Mouse (Mus musculus): Measurements from ENCODE around the gene Lipc. TPM values are rescaled to one million over a fixed set of nuclear protein-coding genes. Genes with fewer than 3 reads are reported as not detected.

Gene Lipc
- polyA plus RNA-seq, 1 experiment from 2014 or later = 15.0 TPM

DNA sequence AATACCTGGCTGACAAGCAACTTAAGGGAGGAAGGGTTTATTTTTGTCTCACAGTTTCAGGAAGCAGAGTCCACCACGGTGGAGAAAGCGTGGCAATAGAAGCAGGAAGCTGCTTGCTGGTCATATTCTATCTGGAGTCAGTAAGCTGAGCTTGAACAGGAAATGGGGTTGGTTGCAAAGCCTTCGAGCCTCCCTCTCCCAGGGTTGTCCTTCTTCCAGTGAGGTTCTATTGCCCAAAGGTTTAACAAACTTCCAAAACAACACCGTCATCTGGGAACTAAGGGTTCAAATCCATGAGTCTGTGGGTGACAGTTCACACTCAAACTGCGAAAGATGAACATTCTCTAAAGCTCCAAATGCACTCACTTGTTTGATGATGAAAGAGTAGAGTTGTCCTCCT lies 27.1 kb upstream of the Lipc start:
- H3K9me3 ChIP-seq (ENCODE audit: control insufficient read depth, low read length) = peaks cover 3% of the 10 kb centered on the region; the same call in 1 of the 2 replicates
- H3K4me2 ChIP-seq = no peak overlapping the region
- peaks cover 12% of the 10 kb centered on the region for H3K4me1 ChIP-seq (replicated peaks; ENCODE audit: control insufficient read depth, insufficient read depth, low read length)
- H3K4me3 ChIP-seq (ENCODE audit: low read depth, low read length) = no peak overlapping the region
- H3K27me3 ChIP-seq (replicated peaks; ENCODE audit: control insufficient read depth, insufficient read depth, low read length) = no peaks in the 10 kb centered on the region
- ATAC-seq (replicated peaks; ENCODE audit: low FRiP score) (no peak), DNase-seq (ENCODE audit: low spot score) (no peak)
- H3K27ac ChIP-seq (ENCODE audit: low read depth, low read length) = no peak overlapping the region
- H3K36me3 ChIP-seq (ENCODE audit: control insufficient read depth, insufficient read depth, low read length) = no peaks in the 10 kb centered on the region
- H3K9ac ChIP-seq (ENCODE audit: low read depth, low read length) = no peak overlapping the region
- WGBS = 65% methylated on average over 5 of the region's 5 CpGs

DNA sequence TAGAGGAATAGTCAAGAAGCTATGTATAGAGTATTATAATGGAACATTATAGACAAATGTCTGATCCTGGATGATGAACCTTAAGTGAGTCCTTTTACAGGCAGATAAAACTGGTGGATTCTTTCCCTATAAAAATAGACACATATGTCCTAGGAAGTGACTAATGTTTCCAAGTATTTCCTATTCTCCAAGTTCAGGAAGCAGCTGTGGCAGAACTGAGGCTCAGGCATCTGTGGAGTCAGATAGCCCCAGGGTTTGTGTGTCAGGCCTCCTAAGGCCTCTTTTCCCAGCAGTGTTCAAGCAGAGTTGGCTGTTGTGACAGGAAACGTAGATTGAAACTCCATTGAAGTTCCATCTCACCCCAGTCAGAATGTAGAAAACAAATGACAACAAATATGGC lies 25.4 kb upstream of the Lipc start:
- H3K4me2 ChIP-seq = no peak overlapping the region
- H3K36me3 ChIP-seq (ENCODE audit: control insufficient read depth, insufficient read depth, low read length) = no peaks in the 10 kb centered on the region
- DNase-seq (ENCODE audit: low spot score) (no peak), ATAC-seq (replicated peaks; ENCODE audit: low FRiP score) (no peak)
- H3K9ac ChIP-seq (ENCODE audit: low read depth, low read length) = no peak overlapping the region
- 54% methylated on average over 1 of the region's 1 CpGs for WGBS
- H3K9me3 ChIP-seq (ENCODE audit: control insufficient read depth, low read length) = peaks cover 3% of the 10 kb centered on the region; the same call in 1 of the 2 replicates
- no peak overlapping the region for H3K4me3 ChIP-seq (ENCODE audit: low read depth, low read length)
- H3K4me1 ChIP-seq (replicated peaks; ENCODE audit: control insufficient read depth, insufficient read depth, low read length) = peaks cover 12% of the 10 kb centered on the region
- no peaks in the 10 kb centered on the region for H3K27me3 ChIP-seq (replicated peaks; ENCODE audit: control insufficient read depth, insufficient read depth, low read length)
- H3K27ac ChIP-seq (ENCODE audit: low read depth, low read length) = no peak overlapping the region

DNA sequence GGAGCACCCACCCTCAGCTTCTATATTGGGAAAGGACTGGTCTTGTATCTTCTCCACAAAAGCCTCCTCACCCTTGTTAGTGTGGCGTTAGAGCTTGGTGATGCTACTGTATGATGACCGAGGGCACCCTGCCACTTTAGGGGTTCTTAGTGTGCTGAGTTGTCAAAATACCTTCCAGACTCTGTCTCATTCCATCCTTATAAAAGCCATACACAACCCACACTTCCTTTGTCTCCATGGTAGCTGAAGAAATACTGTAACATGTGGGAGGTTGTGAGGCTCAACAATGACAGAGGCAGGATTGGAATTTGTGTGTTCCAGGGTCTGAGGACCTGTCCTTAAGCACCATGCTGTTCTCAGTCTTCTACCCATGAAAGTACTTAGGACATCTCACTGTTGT lies 23.9 kb upstream of the Lipc start:
- no peak for ATAC-seq (replicated peaks; ENCODE audit: low FRiP score)
- no peak for DNase-seq (ENCODE audit: low spot score)
- Histone ChIP-seq H3K4me2 (no peak overlapping the region), H3K27ac (ENCODE audit: low read depth, low read length) (no peak overlapping the region), H3K27me3 (replicated peaks; ENCODE audit: control insufficient read depth, insufficient read depth, low read length) (no peaks in the 10 kb centered on the region), H3K4me3 (ENCODE audit: low read depth, low read length) (no peak overlapping the region), H3K36me3 (ENCODE audit: control insufficient read depth, insufficient read depth, low read length) (no peaks in the 10 kb centered on the region), H3K9ac (ENCODE audit: low read depth, low read length) (no peak overlapping the region), H3K9me3 (ENCODE audit: control insufficient read depth, low read length) (peaks cover 3% of the 10 kb centered on the region; the same call in 1 of the 2 replicates), H3K4me1 (replicated peaks; ENCODE audit: control insufficient read depth, insufficient read depth, low read length) (no peaks in the 10 kb centered on the region)
- 83% methylated on average over 2 of the region's 2 CpGs for WGBS

DNA sequence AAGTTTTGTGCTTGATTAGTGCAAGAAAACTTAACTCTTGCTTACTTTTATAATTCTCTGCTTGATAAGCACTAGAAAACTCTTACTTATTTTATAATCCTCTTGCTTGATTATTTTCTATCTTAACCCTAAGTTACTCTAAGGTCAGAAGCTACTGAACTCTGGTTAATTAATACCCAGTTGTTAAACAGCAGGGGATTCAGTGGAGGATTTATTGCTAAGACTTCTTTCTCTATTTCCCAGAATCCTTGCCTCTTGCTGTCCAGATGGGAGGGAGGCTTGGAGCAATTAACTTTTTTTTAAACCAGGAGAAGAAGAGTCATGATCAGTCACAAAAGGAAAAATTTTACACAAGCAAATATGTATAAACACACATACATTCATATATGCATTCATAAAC lies 21.3 kb upstream of the Lipc start:
- DNase-seq (ENCODE audit: low spot score) = no peak
- H3K36me3 ChIP-seq (ENCODE audit: control insufficient read depth, insufficient read depth, low read length) = no peaks in the 10 kb centered on the region
- ATAC-seq (replicated peaks; ENCODE audit: low FRiP score) = no peak
- no peak overlapping the region for H3K9ac ChIP-seq (ENCODE audit: low read depth, low read length)
- no peaks in the 10 kb centered on the region for H3K9me3 ChIP-seq (ENCODE audit: control insufficient read depth, low read length)
- no peak overlapping the region for H3K27ac ChIP-seq (ENCODE audit: low read depth, low read length)
- H3K4me2 ChIP-seq = no peak overlapping the region
- no peaks in the 10 kb centered on the region for H3K4me1 ChIP-seq (replicated peaks; ENCODE audit: control insufficient read depth, insufficient read depth, low read length)
- no peak overlapping the region for H3K4me3 ChIP-seq (ENCODE audit: low read depth, low read length)
- H3K27me3 ChIP-seq (replicated peaks; ENCODE audit: control insufficient read depth, insufficient read depth, low read length) = no peaks in the 10 kb centered on the region

DNA sequence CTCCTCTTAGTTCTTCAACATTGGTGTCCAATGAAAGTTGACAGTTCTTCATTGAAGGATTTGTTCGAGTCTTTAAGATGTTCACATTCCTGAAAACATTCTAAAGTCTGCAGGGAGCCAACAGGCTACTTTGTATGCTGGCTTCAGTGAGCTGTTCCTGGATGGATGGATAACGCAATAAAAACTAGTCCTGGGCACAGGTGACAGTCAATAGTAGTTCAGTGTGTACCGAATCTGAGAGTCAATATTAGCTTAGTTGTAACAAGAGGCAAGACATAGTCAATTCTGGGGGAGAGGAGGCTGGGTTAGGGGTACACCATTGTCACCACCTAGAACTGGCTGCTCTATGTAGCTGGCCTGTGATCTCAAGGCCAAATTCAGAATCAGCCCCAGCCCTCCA lies 17.2 kb upstream of the Lipc start:
- no peak overlapping the region for H3K4me2 ChIP-seq
- ATAC-seq (replicated peaks; ENCODE audit: low FRiP score) (no peak), DNase-seq (ENCODE audit: low spot score) (no peak)
- no peaks in the 10 kb centered on the region for H3K27me3 ChIP-seq (replicated peaks; ENCODE audit: control insufficient read depth, insufficient read depth, low read length)
- no peak overlapping the region for H3K9ac ChIP-seq (ENCODE audit: low read depth, low read length)
- no peaks in the 10 kb centered on the region for H3K36me3 ChIP-seq (ENCODE audit: control insufficient read depth, insufficient read depth, low read length)
- H3K4me1 ChIP-seq (replicated peaks; ENCODE audit: control insufficient read depth, insufficient read depth, low read length) = no peaks in the 10 kb centered on the region
- H3K27ac ChIP-seq (ENCODE audit: low read depth, low read length) = no peak overlapping the region
- H3K9me3 ChIP-seq (ENCODE audit: control insufficient read depth, low read length) = no peaks in the 10 kb centered on the region
- no peak overlapping the region for H3K4me3 ChIP-seq (ENCODE audit: low read depth, low read length)
- 57% methylated on average over 3 of the region's 3 CpGs for WGBS

DNA sequence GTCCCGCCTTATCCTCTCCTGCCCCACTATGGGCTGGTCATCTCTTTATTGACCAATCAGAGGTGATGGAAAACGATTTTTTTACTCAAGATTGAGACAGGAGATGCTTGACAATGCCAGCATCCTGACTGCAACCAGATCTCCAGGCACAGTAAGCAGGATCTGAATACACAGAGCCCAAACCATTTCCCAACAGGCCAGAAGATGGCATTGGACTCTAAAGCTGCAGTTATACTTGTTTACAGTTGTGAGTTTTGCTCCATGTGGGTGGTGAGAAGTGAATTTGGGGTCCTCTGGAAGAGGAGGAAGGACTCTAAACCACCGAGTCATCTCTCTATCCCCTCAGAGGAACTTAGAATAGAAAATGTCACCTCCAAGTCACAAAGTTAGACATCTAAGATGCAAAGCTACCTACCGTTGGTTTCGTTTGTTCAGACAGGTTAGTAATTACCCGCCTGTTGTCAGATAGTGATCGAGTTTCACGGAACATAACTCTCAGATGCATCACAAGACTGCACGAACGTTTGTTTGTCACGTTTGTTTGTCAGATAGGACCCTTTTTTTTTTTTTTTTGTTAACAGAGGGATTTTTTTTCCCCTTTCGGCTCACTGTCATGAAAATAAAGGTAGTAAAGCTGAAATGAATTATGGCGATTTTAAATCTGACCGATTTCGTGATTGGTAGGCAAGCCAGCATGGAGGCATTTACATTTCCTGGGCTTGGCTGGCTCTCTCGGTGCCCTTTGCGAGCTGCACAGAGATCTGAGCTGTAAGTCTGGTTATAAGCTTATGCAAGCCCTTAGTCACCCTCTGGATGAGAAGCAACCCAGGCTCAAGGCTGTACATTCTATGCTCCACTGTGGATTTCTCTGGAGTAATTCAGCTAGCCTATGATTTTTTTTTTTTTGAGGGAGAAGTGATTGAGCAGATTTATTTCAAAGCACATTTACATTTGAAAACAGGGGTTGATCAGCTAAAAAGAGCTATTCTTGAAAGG lies 14.3 kb upstream of the Lipc start:
- H3K27ac ChIP-seq (ENCODE audit: low read depth, low read length) = no peak overlapping the region
- WGBS = 70% methylated on average over 17 of the region's 17 CpGs
- no peak overlapping the region for H3K9ac ChIP-seq (ENCODE audit: low read depth, low read length)
- no peak overlapping the region for H3K4me2 ChIP-seq
- no peaks in the 10 kb centered on the region for H3K27me3 ChIP-seq (replicated peaks; ENCODE audit: control insufficient read depth, insufficient read depth, low read length)
- ATAC-seq (replicated peaks; ENCODE audit: low FRiP score) = no peak
- H3K36me3 ChIP-seq (ENCODE audit: control insufficient read depth, insufficient read depth, low read length) = no peaks in the 10 kb centered on the region
- no peak for DNase-seq (ENCODE audit: low spot score)
- no peaks in the 10 kb centered on the region for H3K9me3 ChIP-seq (ENCODE audit: control insufficient read depth, low read length)
- H3K4me3 ChIP-seq (ENCODE audit: low read depth, low read length) = no peak overlapping the region
- H3K4me1 ChIP-seq (replicated peaks; ENCODE audit: control insufficient read depth, insufficient read depth, low read length) = no peaks in the 10 kb centered on the region

DNA sequence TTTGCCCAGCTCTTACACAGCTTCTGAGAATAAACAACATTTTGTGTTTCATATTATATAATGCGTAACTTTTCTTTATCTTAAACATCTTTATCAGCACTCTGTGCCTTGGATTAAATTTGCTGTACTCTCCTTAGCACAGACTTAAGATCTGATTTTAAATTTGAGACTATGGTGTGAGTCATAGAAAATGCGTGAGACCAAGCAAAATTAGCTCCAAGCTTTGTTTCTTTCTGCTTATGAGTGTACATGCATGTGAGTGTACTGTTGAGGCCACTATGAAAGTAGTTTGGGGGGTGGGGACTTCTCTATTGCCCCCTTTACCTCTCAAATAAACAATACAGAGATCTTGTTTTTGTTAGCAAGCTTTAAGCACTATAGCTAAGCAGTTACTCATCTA lies 13.4 kb upstream of the Lipc start:
- ATAC-seq (replicated peaks; ENCODE audit: low FRiP score) = no peak
- H3K4me1 ChIP-seq (replicated peaks; ENCODE audit: control insufficient read depth, insufficient read depth, low read length) = no peaks in the 10 kb centered on the region
- WGBS = 92% methylated on average over 2 of the region's 2 CpGs

DNA sequence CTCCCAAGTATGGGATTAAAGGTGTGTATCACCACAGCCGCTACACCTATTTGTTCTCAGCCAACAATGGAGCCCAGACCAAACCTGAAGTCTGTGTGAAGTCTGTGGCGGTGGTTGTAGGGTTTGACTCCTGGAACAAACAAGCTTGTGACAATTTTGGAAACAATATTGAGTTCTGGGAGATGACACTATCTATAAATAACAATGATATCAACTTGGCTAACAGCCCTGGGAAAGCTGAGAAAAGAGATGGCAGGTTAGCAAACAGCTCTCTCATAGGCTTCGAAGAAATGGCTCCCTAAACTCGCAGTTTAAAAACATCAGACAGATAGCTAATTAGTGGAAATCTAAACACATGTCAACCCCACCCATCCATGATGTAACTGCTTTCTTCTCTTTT lies 13.0 kb upstream of the Lipc start:
- Histone ChIP-seq H3K4me2 (no peak overlapping the region), H3K4me1 (replicated peaks; ENCODE audit: control insufficient read depth, insufficient read depth, low read length) (no peaks in the 10 kb centered on the region), H3K9ac (ENCODE audit: low read depth, low read length) (no peak overlapping the region), H3K27ac (ENCODE audit: low read depth, low read length) (no peak overlapping the region), H3K9me3 (ENCODE audit: control insufficient read depth, low read length) (no peaks in the 10 kb centered on the region), H3K36me3 (ENCODE audit: control insufficient read depth, insufficient read depth, low read length) (no peaks in the 10 kb centered on the region), H3K4me3 (ENCODE audit: low read depth, low read length) (no peak overlapping the region), H3K27me3 (replicated peaks; ENCODE audit: control insufficient read depth, insufficient read depth, low read length) (no peaks in the 10 kb centered on the region)
- DNase-seq (ENCODE audit: low spot score) = no peak
- ATAC-seq (replicated peaks; ENCODE audit: low FRiP score) = no peak
- 80% methylated on average over 4 of the region's 4 CpGs for WGBS

More for the DNA sequence above, 13.4 kb upstream of the Lipc start:
- Histone ChIP-seq H3K9ac (ENCODE audit: low read depth, low read length) (no peak overlapping the region), H3K9me3 (ENCODE audit: control insufficient read depth, low read length) (no peaks in the 10 kb centered on the region), H3K27ac (ENCODE audit: low read depth, low read length) (no peak overlapping the region), H3K4me3 (ENCODE audit: low read depth, low read length) (no peak overlapping the region), H3K36me3 (ENCODE audit: control insufficient read depth, insufficient read depth, low read length) (no peaks in the 10 kb centered on the region), H3K27me3 (replicated peaks; ENCODE audit: control insufficient read depth, insufficient read depth, low read length) (no peaks in the 10 kb centered on the region), H3K4me2 (no peak overlapping the region)
- DNase-seq (ENCODE audit: low spot score) = no peak

DNA sequence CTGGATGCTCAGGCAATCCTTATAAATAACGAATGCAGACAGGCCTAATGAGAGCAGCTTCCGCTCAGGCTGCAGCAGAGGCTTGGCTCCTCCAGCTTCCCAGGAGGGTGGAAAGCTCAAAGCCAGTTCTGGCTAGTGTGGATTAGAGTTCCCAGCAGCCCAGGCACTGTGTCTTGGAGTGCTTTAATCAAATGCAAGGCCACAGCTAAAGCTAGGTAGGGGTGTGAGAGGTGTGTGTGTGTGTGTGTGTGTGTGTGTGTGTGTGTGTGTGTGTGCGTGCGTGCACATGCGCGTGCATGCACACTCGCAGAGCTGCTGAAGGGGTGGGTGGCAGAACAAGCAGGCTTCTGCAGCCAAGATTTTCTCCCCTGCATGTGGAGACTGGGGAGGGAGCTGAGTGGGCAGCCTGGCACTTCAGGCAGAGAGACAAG lies 11.4 kb upstream of the Lipc start:
- WGBS = 79% methylated on average over 7 of the region's 7 CpGs
- Histone ChIP-seq H3K36me3 (ENCODE audit: control insufficient read depth, insufficient read depth, low read length) (no peaks in the 10 kb centered on the region), H3K27ac (ENCODE audit: low read depth, low read length) (no peak overlapping the region), H3K4me3 (ENCODE audit: low read depth, low read length) (no peak overlapping the region), H3K9ac (ENCODE audit: low read depth, low read length) (no peak overlapping the region), H3K9me3 (ENCODE audit: control insufficient read depth, low read length) (no peaks in the 10 kb centered on the region), H3K4me1 (replicated peaks; ENCODE audit: control insufficient read depth, insufficient read depth, low read length) (no peaks in the 10 kb centered on the region), H3K4me2 (no peak overlapping the region), H3K27me3 (replicated peaks; ENCODE audit: control insufficient read depth, insufficient read depth, low read length) (no peaks in the 10 kb centered on the region)
- no peak for DNase-seq (ENCODE audit: low spot score)
- ATAC-seq (replicated peaks; ENCODE audit: low FRiP score) = no peak
